Mouse (Mus musculus) cerebellum, postnatal 4 days (tissue): ENCODE results near the gene Cct8l1.

ENCODE experiments used
- DNase-seq, 2 experiments: peaks; one replicate each; pipeline ENCODE4 v3.0.0; 2022; ENCODE audit warnings: low spot score in 2 of 2, mixed read lengths in 1 of 2

The Cct8l1 gene

DNA sequence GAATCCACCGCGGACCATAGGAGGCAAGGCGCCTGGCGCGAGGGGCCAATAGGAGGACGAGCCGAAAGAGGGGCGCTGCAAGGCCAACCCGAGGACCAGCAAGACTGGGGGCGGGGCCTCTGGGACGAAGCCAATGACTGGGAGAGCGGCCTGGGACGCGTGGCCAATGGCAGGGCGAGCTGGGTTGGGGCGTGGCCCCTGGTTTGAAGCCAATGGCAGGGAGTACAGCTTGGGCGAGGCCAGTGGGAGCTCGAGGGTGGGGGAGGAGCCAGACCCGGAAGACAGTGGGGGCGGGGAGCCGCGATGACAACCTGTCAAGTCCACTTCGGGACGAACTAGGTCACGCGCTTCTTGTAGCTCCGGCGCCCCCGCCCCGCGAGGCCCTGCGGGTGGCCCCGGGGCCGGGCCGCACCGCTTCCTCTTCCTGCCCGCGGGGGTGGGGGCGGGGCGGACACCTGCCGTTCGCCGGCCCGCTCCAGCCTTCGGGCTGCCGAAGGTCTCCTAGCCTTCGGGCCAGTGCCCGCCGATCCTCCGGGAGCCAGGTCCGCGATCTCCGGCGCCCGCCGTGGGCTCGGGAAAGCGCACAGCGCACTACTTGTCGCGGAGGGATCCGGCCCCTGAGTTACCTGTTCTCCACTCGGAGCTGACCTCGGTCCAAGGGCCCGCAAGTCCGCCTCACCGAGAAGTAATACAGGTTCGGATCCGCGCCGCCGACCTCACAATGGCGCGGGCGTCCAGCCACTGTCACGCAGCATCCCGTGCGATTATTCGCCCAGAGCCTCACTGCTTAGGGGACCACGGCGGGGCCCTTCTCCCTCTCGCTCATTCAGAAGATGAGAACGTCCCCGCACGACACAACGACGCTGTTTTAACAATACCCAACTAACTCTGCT lies 13.9 kb downstream of the Cct8l1 start:
- peak; percentile 98 to 100 for DNase-seq

DNA sequence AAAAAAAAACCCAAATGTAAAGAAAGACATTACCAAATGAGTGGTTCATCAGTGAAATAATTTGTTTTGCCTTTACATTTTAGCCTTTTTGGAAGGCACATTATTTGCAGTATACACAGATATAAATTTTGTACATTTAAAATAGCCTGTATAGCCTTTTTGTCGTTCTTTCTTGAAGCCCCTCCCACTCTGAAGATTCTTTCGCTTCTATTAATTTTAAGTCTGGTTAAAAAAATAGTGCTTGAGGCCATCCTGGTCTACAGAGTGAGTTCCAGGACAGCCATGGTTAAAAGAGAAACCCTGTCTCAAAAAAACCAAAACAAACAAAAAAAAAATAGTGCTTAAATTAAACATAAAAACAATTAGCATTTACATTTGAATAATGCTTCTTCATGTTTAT lies 14.8 kb downstream of the Cct8l1 start:
- DNase-seq, result no peak

DNA sequence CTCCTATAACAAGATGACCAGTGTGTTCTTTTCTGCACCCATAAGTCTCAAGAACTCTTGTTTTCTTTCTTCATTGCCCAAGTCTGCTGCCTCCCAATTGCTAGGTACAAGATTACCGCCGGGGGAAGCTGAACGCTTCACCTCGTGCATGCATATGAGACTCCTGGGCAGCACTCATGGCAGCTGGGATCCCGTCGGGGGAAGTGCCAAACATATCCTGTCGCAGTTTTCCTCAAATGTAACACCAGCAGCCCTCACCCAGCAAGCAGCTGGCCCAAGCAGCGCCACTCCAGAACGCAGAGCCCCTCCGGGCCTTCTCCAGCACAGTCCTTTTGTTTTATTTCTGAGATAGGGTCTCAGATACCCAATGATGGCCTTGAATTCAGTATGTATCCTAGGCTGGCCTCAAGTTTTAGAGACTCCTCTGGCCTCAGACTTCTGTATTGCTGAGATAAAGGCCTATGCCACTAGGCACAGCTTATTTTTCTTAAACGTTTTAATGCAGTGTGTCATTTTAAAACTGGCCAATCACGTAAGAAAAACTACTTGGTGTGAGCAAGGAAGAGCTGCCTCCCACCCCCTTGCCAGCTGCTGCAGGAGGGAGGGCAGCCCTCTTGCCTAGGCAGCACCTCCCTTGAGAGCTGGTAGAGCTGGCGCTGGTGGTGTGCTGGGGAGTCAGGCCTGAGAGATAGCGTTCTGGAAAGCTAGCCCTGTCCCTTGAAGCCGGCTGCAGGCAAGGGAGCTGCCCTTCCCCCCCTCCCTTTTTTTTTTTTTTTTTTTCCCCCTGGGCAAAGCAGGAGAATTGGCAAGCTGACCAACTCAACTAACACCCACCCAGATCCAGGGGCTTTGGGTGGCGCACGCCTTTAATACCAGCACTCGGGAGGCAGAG lies 16.6 kb downstream of the Cct8l1 start:
- no peak for DNase-seq

DNA sequence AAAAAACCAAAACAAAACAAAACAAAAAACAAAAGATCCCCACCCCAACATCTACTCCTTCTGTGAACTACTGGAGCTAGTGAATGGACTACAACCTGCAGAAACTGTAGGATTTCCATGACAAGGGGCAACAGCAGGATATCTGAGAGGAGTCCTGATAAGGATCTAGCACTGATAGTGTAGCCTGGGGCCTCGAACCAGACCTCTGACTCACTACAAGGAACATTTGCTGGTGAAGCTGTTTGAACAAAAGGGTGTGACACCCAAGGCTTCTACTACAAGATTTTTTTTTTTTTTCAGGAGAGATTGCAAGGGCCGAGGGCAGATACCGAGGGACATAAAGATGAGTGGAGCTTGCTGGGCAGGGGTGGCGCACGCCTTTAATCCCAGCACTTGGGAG lies 17.4 kb downstream of the Cct8l1 start:
- no peak for DNase-seq

DNA sequence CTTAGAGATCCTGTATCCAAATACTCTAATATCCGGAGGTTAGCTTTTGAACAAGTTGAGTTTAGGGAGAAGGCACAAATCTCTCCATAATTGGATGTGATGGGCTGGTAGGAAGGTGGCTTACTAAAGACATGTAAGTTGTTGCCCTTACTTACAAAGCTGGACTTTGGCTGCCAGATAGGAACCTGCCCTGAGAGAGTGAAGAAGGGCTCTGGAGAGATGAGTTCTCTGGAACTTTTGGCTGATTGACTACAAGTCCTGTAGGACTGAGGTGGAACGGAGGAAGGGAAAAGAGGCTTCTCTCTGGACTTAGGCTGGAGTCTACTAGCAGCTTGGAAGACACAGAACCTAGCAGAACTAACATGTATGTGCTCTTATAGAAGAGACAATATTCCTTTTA lies 19.7 kb downstream of the Cct8l1 start:
- no peak for DNase-seq

DNA sequence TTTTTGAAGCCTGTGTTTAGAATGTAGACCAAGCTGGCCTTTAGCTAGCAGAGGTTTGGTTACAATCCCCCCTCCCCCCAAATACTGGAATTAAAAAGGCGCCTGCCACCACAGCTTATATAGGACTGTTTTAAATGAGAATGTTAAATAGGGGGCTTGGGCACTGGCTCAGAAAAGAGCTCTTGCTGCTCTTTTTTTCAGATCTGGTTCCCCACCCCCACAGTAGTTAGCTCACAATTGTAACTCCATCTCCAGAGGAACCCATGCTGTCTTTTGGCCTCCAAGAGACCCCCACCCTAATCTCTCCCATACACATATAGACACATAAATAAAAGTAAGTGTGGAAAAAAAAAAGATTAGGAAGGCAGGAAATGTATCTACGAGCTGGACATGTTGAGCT lies 20.6 kb downstream of the Cct8l1 start:
- no peak for DNase-seq

DNA sequence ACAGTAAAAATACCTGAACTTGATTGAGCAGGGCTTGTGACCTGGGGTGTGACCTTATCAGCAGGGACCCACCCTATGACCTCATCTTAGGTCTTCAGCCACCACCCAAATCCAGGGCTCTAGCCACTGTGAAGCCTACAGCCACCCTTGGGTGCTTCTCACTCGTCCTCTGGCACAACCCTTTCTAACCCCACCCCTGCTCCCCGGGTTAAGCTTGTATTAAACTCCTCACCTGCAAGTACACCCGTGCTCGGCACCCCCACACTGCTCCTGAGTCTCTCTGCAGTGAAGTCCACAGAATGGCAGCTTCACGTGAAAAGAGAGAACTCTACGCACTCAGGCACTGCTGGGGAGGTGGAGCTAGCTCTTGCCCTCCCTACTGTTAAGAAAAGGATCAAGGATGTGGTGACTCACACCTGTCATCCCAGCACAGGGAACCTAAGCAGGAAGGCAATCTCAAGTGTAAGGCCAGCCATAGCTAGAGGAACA lies 21.1 kb downstream of the Cct8l1 start:
- DNase-seq, result no peak

DNA sequence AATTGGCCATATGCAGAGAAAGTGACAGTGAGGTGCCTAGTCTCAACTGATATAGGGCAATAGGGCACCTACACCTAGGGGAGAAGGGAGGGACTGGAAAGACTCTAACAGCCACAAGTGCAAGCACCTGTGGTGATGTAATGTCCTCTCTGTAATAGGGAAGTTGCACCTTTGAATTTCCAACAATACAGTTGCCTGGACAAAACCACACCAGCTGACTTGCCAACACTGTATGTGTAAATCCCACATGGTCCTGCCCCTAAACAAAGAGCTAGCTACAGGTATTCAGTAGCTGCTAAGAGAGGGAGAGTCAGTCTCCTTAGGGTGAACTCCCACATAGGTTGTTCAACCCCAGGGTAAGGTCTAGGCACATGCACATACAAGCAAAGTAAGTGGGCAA lies 24.5 kb downstream of the Cct8l1 start:
- no peak for DNase-seq

DNA sequence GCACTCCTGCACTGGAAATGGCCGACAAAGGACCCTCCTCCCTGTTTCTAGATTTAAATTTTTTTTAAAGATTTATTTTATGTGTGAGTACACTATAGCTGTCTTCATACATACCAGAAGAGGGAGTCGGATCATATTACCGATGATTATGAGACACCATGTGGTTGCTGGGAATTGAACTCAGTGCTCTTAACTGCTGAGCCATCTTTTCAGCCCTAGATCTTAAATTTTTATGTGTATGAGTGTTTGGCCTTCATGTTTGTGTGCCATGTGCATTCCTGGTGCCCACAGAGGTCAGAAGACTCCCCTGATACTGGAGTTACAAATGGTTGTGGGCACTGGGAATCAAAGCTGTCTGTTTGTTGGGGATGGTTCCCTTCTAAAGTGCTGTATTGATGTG lies 25.1 kb downstream of the Cct8l1 start:
- DNase-seq, result no peak

DNA sequence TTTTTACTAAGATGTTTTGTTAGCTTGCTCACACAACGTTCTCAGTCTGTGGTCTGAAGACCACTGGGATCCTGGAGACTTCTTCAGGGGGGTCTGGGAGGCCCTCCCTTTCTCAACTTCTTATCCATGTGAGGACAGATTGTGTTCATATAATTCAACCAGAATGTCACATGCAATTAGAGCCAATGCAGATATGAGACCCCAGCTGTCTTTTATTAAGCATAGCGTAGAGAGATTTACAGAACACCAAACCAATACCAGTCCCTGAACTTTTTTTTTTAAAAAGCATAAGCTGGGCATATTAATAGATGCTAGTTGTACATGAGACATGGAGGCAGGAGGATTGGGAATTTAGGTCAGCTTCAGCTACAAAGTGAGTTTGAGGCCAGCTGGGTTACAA lies 25.8 kb downstream of the Cct8l1 start:
- no peak for DNase-seq

DNA sequence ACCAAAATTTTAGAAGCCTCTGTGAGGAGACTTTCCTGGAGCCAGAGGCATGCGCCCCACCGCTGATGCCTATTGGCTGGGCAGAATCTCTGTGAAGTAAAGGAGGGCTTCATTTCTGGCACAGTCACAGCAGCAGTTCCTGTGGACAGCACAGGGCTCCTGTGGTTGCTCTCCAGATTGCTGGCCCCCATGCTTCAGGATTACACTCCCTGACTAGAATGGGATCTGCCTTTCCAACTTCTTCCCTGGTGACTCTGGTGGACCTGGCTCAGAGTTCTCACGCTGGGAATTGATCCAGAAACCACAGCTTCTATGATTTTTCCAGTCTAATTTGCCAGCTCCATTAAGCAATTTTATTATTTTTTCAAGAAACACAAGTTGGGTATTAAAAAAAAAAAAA lies 28.2 kb downstream of the Cct8l1 start:
- no peak for DNase-seq

DNA sequence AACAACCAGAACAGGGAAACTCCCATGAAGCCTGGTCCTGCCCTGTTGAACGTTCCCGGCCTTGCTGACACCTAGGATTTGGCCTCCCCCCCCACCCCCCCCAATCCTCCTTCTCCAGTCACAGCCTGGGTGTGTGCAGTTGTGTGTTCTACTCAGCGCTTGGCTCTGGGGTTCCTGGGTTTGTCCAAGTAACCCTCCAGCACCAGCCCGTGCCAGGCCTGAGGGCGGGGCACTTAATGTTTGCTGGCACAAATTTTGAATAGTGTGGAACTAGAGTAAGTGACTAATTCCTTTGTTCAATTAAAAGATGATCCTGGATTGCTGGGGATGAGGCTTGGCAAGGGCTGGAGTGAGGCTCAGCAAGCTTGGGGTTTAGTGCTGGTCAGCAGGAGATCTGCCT lies 28.7 kb downstream of the Cct8l1 start:
- no peak for DNase-seq

DNA sequence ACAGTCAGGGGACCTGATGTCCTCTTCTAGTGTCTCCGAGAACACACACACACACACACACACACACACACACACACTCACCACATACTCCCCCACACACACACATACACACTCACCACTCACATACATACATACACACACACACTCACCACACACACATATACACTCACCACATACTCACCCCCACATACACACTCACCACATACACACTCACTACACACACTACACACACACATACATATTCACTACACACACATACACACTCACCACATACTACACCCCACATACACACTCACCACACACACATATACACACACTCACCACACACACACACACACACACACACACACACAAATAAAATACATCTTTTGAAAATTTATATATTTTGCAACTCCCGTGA lies 31.0 kb downstream of the Cct8l1 start:
- DNase-seq, result no peak

DNA sequence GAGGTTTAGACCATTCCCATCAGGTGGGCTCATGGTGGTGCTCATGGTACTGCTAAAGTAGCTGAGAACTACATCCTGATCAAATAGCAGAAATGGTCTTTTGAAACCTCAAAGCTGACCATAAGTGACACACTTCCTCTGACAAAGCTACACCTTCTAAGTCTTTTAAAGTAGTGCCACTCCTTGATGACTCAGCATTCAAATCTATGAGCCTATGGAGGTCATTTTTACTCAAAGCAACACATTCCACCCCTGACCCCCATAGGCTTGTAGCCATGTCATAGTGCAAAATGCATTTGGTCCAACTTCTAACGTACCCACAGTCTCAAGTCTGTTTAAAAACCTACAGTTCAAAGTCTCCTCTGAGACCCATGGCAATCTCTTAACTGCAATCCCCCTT lies 35.0 kb downstream of the Cct8l1 start:
- DNase-seq, result no peak

DNA sequence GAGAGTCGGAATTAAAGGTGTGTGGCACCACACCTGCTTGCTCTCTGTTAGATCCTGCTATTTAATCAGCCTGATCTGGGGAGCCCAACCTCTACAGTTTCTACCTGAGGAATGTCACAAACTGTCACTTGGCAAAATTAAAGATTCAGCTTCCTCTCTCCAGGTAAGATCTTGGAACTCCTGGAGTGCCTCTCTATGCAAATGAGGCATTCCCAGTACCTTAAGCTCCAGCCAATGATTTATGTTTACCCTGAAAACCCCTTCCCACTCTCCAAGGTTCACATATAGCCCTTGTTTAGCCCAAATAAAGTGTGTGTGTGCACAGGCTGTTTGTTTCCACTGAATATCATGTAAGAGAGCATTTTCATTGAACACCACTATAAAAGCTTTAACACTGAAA lies 38.3 kb downstream of the Cct8l1 start:
- DNase-seq, result no peak

DNA sequence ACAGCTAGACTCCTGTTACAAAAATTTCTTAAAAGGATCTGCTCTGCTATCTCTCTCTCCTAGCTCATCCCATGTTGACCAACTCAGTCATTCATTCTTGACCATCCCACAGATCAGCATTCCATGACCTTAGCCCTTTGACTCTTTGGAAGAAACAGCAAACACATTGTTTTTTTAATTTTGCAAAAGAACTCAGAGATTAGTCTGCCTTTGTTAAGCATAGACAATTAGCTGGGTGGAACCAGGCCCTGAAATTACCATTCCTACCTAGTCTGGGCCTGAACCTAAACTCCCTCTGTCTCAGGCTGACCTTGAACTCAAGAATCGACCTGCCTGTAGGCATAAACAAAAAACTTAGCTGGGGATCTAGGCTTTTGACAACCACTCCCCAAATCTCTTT lies 38.8 kb downstream of the Cct8l1 start:
- DNase-seq, result no peak

DNA sequence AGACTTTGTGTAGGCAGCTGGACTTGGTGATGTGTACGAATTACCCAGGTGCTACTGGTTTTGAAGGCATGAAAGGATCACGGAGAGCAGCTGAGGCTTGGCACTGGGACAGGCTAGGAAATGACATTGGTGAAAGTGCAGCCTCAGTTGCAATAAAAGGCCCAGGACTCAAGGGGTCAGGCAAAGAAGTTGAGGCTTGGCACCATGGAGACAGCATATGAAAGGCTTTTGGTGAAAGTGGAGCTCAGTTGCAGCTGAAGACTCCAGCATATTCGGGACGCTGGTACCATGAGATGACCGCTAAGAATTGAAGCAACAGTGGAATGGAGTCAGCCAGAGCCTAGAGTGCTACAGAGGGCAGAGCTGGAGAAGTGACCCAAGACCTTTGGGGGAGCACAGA lies 39.8 kb downstream of the Cct8l1 start:
- no peak for DNase-seq

DNA sequence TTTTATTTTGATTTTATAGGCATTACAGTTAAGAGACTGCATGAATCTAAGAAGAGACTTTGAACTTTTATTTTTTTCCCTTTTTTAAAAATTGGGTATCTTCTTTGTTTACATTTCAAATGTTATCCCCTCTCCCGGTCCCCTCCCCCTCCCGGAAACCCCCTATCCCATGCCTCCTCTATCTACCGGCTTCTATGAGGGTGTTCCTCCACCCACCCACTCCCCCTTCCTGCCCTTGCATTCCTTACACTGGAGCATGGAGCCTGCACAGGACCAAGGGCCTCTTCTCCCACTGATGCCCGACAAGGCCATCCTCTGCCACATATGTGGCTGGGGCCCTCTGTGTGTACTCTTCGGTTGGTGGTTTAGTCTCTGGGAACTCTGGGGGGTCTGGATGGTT lies 40.5 kb downstream of the Cct8l1 start:
- DNase-seq, result no peak
